Mouse (Mus musculus): ENCODE measurements at regions not wholly inside any gene's neighbourhood (a gene's known extent, or its start where the extent isn't known, plus 50 kb on each side); places are given as distances from the start of the nearest gene placed in this dataset.

- DNase-seq (ENCODE audit: low spot score) (peak; percentile 19), ATAC-seq (ENCODE audit: low FRiP score, low read depth) (no peak)
- H3K27me3 ChIP-seq (ENCODE audit: control insufficient read depth, insufficient read depth, low read length) = no peaks in the 10 kb centered on the region
- H3K4me1 ChIP-seq (ENCODE audit: control insufficient read depth, insufficient read depth, low read length) = peaks cover 12% of the 10 kb centered on the region
- no peak overlapping the region for H3K4me2 ChIP-seq (replicated peaks; ENCODE audit: low read depth, low read length, severe bottlenecking)
- no peak for TF ChIP-seq POLR2A (IDR thresholded peaks at IDR 0.05; ENCODE audit: borderline replicate concordance, extremely low read depth, insufficient read depth, insufficient read length)
- no peaks in the 10 kb centered on the region for H3K36me3 ChIP-seq (ENCODE audit: control insufficient read depth, insufficient read depth, low read length)
- no peaks in the 10 kb centered on the region for H3K9me3 ChIP-seq (ENCODE audit: control insufficient read depth, low read length)
- H3K27ac ChIP-seq (replicated peaks; ENCODE audit: low read depth, low read length) = no peak overlapping the region
- H3K9ac ChIP-seq (ENCODE audit: low read depth, low read length, severe bottlenecking) = no peak overlapping the region
- H3K4me3 ChIP-seq (replicated peaks; ENCODE audit: low read length) = no peak overlapping the region
- 51% methylated on average over 6 of the region's 6 CpGs for WGBS
Measured at GRCm38 (mm10) chr2:50013248-50013647, 53.0 kb upstream of the Lypd6 start.

GRCm38 (mm10) chr2:50013882-50014281, 52.3 kb upstream of the Lypd6 start:
- Histone ChIP-seq H3K4me1 (ENCODE audit: control insufficient read depth, insufficient read depth, low read length) (peaks cover 12% of the 10 kb centered on the region), H3K4me3 (replicated peaks; ENCODE audit: low read length) (no peak overlapping the region), H3K4me2 (replicated peaks; ENCODE audit: low read depth, low read length, severe bottlenecking) (no peak overlapping the region), H3K27ac (replicated peaks; ENCODE audit: low read depth, low read length) (no peak overlapping the region), H3K36me3 (ENCODE audit: control insufficient read depth, insufficient read depth, low read length) (no peaks in the 10 kb centered on the region), H3K27me3 (ENCODE audit: control insufficient read depth, insufficient read depth, low read length) (no peaks in the 10 kb centered on the region), H3K9ac (ENCODE audit: low read depth, low read length, severe bottlenecking) (no peak overlapping the region), H3K9me3 (ENCODE audit: control insufficient read depth, low read length) (no peaks in the 10 kb centered on the region)
- no peak for TF ChIP-seq POLR2A (IDR thresholded peaks at IDR 0.05; ENCODE audit: borderline replicate concordance, extremely low read depth, insufficient read depth, insufficient read length)
- ATAC-seq (ENCODE audit: low FRiP score, low read depth) (no peak), DNase-seq (ENCODE audit: low spot score) (no peak)
- 78% methylated on average over 5 of the region's 5 CpGs for WGBS

- H3K4me1 ChIP-seq (ENCODE audit: control insufficient read depth, insufficient read depth, low read length) = peaks cover 12% of the 10 kb centered on the region
- DNase-seq (ENCODE audit: low spot score) = no peak
- H3K4me2 ChIP-seq (replicated peaks; ENCODE audit: low read depth, low read length, severe bottlenecking) = no peak overlapping the region
- no peak overlapping the region for H3K9ac ChIP-seq (ENCODE audit: low read depth, low read length, severe bottlenecking)
- no peaks in the 10 kb centered on the region for H3K9me3 ChIP-seq (ENCODE audit: control insufficient read depth, low read length)
- no peak for ATAC-seq (ENCODE audit: low FRiP score, low read depth)
- 64% methylated on average over 2 of the region's 2 CpGs for WGBS
- no peak overlapping the region for H3K27ac ChIP-seq (replicated peaks; ENCODE audit: low read depth, low read length)
- H3K27me3 ChIP-seq (ENCODE audit: control insufficient read depth, insufficient read depth, low read length) = no peaks in the 10 kb centered on the region
- TF ChIP-seq POLR2A (IDR thresholded peaks at IDR 0.05; ENCODE audit: borderline replicate concordance, extremely low read depth, insufficient read depth, insufficient read length) = no peak
- no peaks in the 10 kb centered on the region for H3K36me3 ChIP-seq (ENCODE audit: control insufficient read depth, insufficient read depth, low read length)
- H3K4me3 ChIP-seq (replicated peaks; ENCODE audit: low read length) = no peak overlapping the region
Measured at GRCm38 (mm10) chr2:50014683-50015082, 51.5 kb upstream of the Lypd6 start.

Data from limb, embryonic 14.5 days (tissue).